Mouse (Mus musculus) limb, embryonic 11.5 days (tissue): ENCODE measurements at regions not wholly inside any gene's neighbourhood (a gene's known extent, or its start where the extent isn't known, plus 50 kb on each side); places are given as distances from the start of the nearest gene placed in this dataset.

ENCODE experiments used
- ATAC-seq: fragments of 200-750 bp; cut with Nextera tagmentation; 2 replicates; pipeline ENCODE4 v1.8.0; 2017; ENCODE audit warnings: low read depth; ENCODE audit not compliant: insufficient number of reproducible peaks, low FRiP score, low TSS enrichment
- DNase-seq: peaks from one replicate; pipeline ENCODE4 v3.0.0-alpha.2; 2015; ENCODE audit warnings: low spot score
- H3K27ac ChIP-seq: fragments of 300-500 bp; sonication (generic); replicated peaks from 2 replicates; pipeline ENCODE4 v1.5.1; 2014; ENCODE audit warnings: low read depth, mild to moderate bottlenecking, low read length
- H3K27me3 ChIP-seq: fragments of 300-500 bp; sonication (generic); 2 replicates; pipeline ENCODE4 v1.6.1; 2014; ENCODE audit warnings: mild to moderate bottlenecking, low read length, mixed read lengths; ENCODE audit not compliant: control insufficient read depth, insufficient read depth
- H3K36me3 ChIP-seq: fragments of 300-500 bp; sonication (generic); 2 replicates; pipeline ENCODE4 v1.6.1; 2014; ENCODE audit warnings: mild to moderate bottlenecking, low read length, moderate library complexity, mixed read lengths; ENCODE audit not compliant: control insufficient read depth, insufficient read depth
- H3K4me1 ChIP-seq: fragments of 300-500 bp; sonication (generic); 2 replicates; pipeline ENCODE4 v1.6.1; 2014; ENCODE audit warnings: low read length, mixed read lengths; ENCODE audit not compliant: control insufficient read depth, insufficient read depth
- H3K4me2 ChIP-seq: fragments of 300-500 bp; sonication (generic); 2 replicates; pipeline ENCODE4 v1.6.1; 2014; ENCODE audit warnings: low read depth, mild to moderate bottlenecking, moderate library complexity; ENCODE audit not compliant: severe bottlenecking
- H3K4me3 ChIP-seq: fragments of 300-500 bp; sonication (generic); 2 replicates; pipeline ENCODE4 v1.5.1; 2014; ENCODE audit warnings: low read depth, low read length
- H3K9ac ChIP-seq: fragments of 300-500 bp; sonication (generic); 2 replicates; pipeline ENCODE4 v1.6.1; 2014; ENCODE audit warnings: mild to moderate bottlenecking, low read length
- H3K9me3 ChIP-seq: fragments of 300-500 bp; sonication (generic); 2 replicates; pipeline ENCODE4 v1.6.1; 2016; ENCODE audit warnings: low read length; ENCODE audit not compliant: control insufficient read depth
- WGBS: fragments of 180-500 bp; shearing (Covaris S2); extraction: QIAGEN DNeasy Blood & Tissue Kit; methylation state at CpG from one replicate; pipeline ENCODE4 v1.1.7; 2014; 5-methylcytosine and 5-hydroxymethylcytosine counted together

DNA sequence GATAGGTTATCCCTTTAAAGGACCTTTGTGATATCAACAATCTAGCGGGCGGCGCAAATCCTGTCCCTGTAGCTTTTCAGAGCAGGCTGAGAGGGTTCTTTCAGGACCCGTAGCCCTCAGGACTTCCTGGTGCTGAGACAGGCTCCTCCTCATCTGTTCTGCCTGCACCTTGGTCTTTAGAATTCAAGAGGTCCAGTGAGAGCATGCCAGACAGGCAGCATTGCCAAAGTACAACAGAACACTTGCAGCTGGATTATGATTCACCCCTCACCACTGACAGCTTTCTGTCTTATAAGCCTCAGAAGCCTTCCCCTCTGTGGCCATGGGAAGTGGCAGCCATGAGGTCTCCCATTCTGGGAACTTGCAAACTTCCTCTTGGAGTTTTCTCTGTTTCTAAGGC lies 216.0 kb upstream of the Irx2 start:
- DNase-seq (no peak), ATAC-seq (no peak)
- Histone ChIP-seq H3K9ac (no peak overlapping the region), H3K27ac (no peak overlapping the region), H3K4me1 (no peaks in the 10 kb centered on the region), H3K36me3 (no peaks in the 10 kb centered on the region), H3K9me3 (no peaks in the 10 kb centered on the region), H3K4me3 (no peak overlapping the region), H3K4me2 (no peak overlapping the region), H3K27me3 (no peaks in the 10 kb centered on the region)
- 93% methylated on average over 4 of the region's 4 CpGs for WGBS

- Histone ChIP-seq H3K4me1 (no peaks in the 10 kb centered on the region), H3K27me3 (no peaks in the 10 kb centered on the region), H3K4me2 (no peak overlapping the region), H3K4me3 (no peak overlapping the region), H3K36me3 (no peaks in the 10 kb centered on the region), H3K9me3 (no peaks in the 10 kb centered on the region), H3K27ac (no peak overlapping the region), H3K9ac (no peak overlapping the region)
- ATAC-seq: no peak
- 71% methylated on average over 2 of the region's 2 CpGs for WGBS
- no peak for DNase-seq
Measured at GRCm38 (mm10) chr13:72416981-72417380, 211.6 kb upstream of the Irx2 start.

DNA sequence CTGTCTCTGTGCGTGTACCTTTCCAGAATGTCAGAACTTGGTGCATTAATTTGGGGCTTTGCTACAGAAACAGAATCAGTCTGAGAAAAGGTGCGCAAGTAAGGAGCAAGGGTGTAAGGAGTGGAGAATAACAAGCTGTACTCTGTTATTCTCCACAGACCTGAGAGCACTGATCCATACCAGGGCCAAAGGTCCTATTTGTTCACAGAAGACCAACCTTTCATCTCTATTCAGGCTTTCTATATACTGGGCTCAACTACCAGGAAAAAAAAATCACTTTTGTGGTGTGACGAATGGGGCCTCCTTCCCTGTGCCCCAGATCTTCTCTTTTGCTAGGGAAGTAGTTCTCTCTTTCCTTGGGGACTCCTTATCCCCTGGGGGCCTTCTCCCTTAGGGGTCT lies 210.8 kb upstream of the Irx2 start:
- no peak overlapping the region for H3K4me3 ChIP-seq
- H3K4me2 ChIP-seq: no peak overlapping the region
- H3K9ac ChIP-seq: no peak overlapping the region
- DNase-seq (no peak), ATAC-seq (no peak)
- H3K36me3 ChIP-seq: no peaks in the 10 kb centered on the region
- H3K9me3 ChIP-seq: no peaks in the 10 kb centered on the region
- WGBS: 92% methylated on average over 3 of the region's 3 CpGs
- H3K27me3 ChIP-seq: no peaks in the 10 kb centered on the region
- no peak overlapping the region for H3K27ac ChIP-seq
- H3K4me1 ChIP-seq: no peaks in the 10 kb centered on the region

GRCm38 (mm10) chr13:72418285-72418684 lies 210.3 kb upstream of the Irx2 start:
- WGBS: 72% methylated on average over 2 of the region's 2 CpGs

DNA sequence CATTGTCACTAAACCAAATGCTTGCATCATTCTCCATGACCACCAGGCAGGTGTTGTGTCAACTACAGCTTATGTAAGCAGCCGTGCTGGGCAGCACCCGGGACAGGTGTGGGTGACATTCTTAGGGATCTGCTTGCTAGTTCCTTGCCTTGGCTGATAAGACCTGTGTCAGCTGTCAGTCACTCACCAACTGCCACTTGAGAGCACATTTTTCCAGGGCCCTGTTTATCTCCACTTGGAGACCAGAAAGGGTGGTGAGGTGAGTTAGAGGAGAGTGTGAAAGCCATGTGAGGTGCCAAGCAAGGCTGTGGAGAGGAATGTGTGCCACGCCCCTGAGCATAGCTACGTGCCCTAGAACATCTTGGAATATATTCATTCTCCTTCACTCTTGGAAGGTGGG lies 209.1 kb upstream of the Irx2 start:
- H3K9ac ChIP-seq: no peak overlapping the region
- H3K4me2 ChIP-seq: no peak overlapping the region
- no peaks in the 10 kb centered on the region for H3K36me3 ChIP-seq
- H3K4me3 ChIP-seq: no peak overlapping the region
- no peaks in the 10 kb centered on the region for H3K4me1 ChIP-seq
- 88% methylated on average over 4 of the region's 4 CpGs for WGBS
- no peak overlapping the region for H3K27ac ChIP-seq
- H3K27me3 ChIP-seq: no peaks in the 10 kb centered on the region
- ATAC-seq (no peak), DNase-seq (no peak)
- no peaks in the 10 kb centered on the region for H3K9me3 ChIP-seq

More at GRCm38 (mm10) chr13:72418285-72418684, 210.3 kb upstream of the Irx2 start:
- DNase-seq (no peak), ATAC-seq (no peak)
- Histone ChIP-seq H3K9me3 (no peaks in the 10 kb centered on the region), H3K4me1 (no peaks in the 10 kb centered on the region), H3K27me3 (no peaks in the 10 kb centered on the region), H3K4me2 (no peak overlapping the region), H3K27ac (no peak overlapping the region), H3K4me3 (no peak overlapping the region), H3K9ac (no peak overlapping the region), H3K36me3 (no peaks in the 10 kb centered on the region)

GRCm38 (mm10) chr13:72425917-72426316 lies 202.7 kb upstream of the Irx2 start:
- peak; percentile 39; the same call in 1 of the 2 replicates for ATAC-seq
- Histone ChIP-seq H3K4me2 (no peak overlapping the region), H3K27ac (no peak overlapping the region), H3K9me3 (no peaks in the 10 kb centered on the region), H3K4me3 (no peak overlapping the region), H3K27me3 (no peaks in the 10 kb centered on the region), H3K9ac (no peak overlapping the region), H3K36me3 (no peaks in the 10 kb centered on the region), H3K4me1 (peaks cover 5% of the 10 kb centered on the region; the same call in 1 of the 2 replicates)
- DNase-seq: no peak
- 22% methylated on average over 8 of the region's 8 CpGs for WGBS

- no peak overlapping the region for H3K4me3 ChIP-seq
- 81% methylated on average over 3 of the region's 3 CpGs for WGBS
- DNase-seq (no peak), ATAC-seq (no peak)
- no peak overlapping the region for H3K27ac ChIP-seq
- H3K9me3 ChIP-seq: no peaks in the 10 kb centered on the region
- no peak overlapping the region for H3K9ac ChIP-seq
- no peaks in the 10 kb centered on the region for H3K27me3 ChIP-seq
- no peaks in the 10 kb centered on the region for H3K4me1 ChIP-seq
- H3K4me2 ChIP-seq: no peak overlapping the region
- no peaks in the 10 kb centered on the region for H3K36me3 ChIP-seq
Measured at GRCm38 (mm10) chr13:72445336-72445735, 183.3 kb upstream of the Irx2 start.

DNA sequence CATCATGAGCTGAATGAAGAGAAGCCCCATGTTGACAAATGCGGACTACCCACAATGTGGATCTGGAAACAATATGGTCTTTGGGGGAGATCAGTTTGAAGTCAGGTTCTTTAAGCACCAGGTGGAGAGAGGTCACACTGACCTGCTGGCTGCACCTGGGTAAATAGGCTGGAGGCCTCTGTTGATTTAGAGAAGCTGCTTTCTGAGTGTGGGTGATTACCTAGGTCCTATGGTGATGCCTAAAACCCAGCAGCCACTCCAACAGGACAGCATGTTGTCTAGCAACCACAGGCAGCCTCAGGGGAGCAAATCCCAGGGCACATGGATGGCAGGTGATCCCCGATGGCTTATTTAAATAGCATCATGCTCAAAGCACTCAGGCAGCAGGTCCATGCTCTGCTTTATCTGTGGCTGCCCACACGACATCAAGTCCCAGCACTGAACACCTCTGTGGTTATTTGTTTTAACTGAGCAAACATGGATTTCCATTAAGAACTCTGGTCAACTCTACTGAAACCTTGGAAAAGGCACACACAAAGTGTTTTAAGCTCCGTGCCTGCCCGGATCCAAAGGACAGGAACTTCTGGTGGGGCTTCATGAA lies 180.1 kb upstream of the Irx2 start:
- Histone ChIP-seq H3K9me3 (no peaks in the 10 kb centered on the region), H3K4me1 (no peaks in the 10 kb centered on the region), H3K27me3 (no peaks in the 10 kb centered on the region), H3K36me3 (no peaks in the 10 kb centered on the region), H3K27ac (no peak overlapping the region), H3K4me3 (no peak overlapping the region), H3K9ac (no peak overlapping the region), H3K4me2 (no peak overlapping the region)
- ATAC-seq: no peak
- 88% methylated on average over 5 of the region's 5 CpGs for WGBS
- no peak for DNase-seq

DNA sequence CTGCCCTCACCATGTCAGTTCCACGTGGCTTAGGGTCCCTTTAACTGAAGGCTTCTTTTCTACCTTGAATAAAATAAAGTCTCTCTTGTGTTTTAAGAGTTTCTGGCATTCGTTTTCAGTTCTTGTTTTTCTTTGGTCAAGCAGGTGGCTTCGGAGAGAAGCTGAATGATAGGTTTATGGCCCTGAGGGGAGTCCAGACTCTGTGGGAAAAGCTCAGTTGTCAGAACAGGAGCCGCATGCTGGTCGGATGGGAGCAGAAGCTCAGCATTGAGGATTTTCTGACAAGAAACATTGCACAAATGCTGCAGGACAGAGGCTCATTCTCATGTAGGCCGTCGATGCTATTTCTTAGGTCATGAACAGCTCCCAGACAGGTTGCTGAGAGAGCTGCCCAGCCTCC lies 133.3 kb upstream of the Irx2 start:
- Histone ChIP-seq H3K9ac (no peak overlapping the region), H3K9me3 (no peaks in the 10 kb centered on the region), H3K4me3 (no peak overlapping the region), H3K27me3 (no peaks in the 10 kb centered on the region), H3K4me2 (no peak overlapping the region), H3K36me3 (no peaks in the 10 kb centered on the region), H3K27ac (no peak overlapping the region), H3K4me1 (no peaks in the 10 kb centered on the region)
- ATAC-seq (no peak), DNase-seq (no peak)
- 46% methylated on average over 7 of the region's 7 CpGs for WGBS
